Mouse (Mus musculus) embryo, embryonic 9.5 days (tissue): ENCODE results near the gene Cln6.
"Not testable (repeated sequence)": the region's sequence is repeated elsewhere in the genome, so short reads cannot be mapped to it uniquely, and the experiment has no call there.

Source experiments
- DNase-seq: peaks from one replicate; pipeline ENCODE4 v3.0.0-alpha.2; 2017; ENCODE audit errors: extremely low spot score

Cln6 gene

DNA sequence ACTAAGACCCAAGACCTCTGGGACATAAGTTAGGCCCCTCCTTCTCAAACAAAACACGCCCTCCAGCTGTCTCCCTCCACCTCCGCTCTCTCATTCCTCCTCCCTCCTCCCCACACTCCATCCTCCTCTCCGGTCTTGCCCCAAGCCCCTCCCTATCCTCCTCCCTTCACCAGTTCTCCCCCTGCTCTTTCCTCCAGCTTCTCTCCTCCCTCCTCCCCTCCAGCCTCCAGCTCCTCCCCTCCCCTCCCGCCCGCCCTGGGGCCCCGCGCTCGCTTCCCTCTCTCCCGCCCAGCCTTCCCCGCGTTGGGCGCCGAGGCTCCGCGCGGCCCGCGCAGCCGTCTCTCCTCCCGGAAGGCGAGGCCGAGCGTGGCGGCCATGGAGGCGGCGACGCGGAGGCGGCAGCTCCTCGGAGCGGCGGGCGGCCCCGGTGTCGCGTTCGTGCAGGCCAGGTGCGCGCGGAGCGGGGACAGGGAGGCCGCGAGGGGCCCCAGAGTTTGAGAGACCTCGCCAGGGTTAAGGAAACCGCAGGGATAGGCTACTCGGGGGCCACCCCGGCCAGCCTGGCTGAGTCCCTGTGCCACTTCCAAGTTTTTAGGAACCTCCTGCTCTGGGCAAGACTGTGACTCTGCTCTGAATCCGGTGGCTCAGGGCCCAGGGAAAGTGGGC is at the start of gene Cln6:
Cln6 (plus strand) TSS at position 280 of the 666 bp plus-strand sequence.
- DNase-seq, result peak; percentile 90

DNA sequence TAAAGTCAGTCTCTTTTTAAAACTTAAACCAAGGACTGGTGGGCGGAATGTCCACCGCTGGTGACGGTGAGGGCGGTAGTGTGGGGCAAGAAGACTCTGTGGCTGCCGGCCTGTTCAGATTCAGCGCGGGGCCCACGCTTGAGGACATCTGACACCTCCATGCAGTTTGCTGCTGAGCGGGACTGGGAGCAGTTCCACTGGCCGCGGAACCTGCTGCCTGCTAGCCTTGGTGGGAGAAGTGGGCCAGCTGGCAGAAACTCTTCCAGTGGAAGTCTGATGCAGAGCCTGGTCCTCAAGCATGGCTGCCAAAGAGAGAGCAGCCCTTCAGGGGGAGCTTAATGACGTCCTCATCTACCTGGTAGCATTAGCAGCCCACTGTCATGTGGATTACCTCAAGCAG is 48.7 kb upstream of the Cln6 start:
- no peak for DNase-seq

DNA sequence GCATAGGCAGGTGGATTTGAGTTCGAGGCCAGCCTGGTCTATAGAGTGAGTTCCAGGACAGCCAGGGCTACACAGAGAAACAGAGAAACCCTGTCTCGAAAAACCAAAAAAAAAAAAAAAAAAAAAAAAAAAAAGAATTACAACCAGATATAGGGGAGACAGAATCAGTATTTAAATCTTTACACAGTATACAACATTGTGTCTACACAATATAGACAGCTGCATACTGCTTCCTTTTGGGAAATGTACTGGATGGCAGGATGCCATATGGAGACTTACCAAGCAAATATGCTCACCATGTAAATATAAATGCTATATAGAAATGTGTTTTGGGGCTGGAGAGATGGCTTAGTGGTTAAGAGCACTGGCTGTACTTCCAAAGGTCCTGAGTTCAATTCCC is 39.4 kb upstream of the Cln6 start:
- not testable (repeated sequence) for DNase-seq

DNA sequence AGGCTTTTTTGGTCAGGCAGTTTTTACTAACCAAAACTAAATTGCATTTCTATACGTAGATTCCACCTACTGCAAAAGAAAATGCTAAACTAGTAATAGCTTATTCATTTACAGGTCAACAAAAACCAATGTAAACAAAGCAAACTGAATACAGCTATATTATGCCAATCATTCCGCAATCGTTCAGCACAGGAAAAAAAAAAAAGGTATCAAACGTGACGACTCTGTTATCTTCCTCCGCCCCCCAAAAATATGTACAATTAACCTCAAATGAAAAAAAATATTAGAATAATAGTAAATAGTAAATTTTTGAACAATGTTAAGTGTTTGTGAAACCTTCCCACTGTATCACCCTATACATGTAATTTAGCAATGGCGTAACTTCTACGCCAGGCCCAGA is 28.5 kb upstream of the Cln6 start:
- no peak for DNase-seq

DNA sequence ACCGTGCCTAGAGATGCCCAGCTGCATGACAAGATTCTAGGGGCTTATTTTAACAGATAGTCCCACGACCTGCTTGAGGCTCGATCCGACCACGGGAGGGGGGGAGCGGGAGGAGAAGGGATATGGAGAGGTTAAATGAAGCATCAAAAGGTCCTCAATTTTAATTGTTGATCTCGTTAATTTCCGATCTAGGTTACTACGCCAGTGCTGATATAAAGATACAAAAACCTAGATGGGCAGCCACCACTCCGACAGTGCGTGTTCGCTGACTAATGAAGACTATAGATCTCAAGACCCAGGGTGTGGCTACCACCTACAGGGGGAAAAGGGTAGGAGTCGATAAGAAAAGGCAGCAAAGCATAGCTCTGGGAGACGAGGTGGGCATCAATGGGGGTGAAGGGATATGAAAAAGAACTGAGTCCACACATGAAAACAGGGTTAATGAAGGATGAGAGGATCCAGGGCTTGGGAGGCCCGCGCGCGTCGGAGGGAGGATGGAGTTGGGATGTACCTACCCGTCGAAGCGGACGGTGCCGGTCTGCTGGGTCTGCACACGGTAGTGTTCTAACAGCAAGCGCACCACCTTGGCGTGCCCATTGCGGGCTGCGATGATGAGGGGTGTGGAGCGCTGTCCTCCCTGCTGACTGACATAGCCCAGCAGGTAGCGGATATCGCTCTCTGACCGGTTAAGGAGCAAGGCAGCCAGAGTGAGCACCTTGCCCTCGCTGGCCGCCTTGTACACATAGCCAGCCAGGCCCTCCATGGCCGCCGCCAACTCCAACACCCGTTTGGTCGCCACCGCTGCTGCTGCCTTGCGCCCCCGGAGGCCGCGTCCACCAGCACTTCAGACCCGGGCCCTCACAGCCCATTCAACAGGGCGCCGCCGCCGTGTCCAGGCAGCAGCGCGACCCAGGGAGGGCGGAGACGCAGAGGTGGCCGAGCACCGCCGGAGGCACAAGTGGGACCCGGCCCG is 27.8 kb upstream of the Cln6 start:
- DNase-seq, result peak; percentile 29

DNA sequence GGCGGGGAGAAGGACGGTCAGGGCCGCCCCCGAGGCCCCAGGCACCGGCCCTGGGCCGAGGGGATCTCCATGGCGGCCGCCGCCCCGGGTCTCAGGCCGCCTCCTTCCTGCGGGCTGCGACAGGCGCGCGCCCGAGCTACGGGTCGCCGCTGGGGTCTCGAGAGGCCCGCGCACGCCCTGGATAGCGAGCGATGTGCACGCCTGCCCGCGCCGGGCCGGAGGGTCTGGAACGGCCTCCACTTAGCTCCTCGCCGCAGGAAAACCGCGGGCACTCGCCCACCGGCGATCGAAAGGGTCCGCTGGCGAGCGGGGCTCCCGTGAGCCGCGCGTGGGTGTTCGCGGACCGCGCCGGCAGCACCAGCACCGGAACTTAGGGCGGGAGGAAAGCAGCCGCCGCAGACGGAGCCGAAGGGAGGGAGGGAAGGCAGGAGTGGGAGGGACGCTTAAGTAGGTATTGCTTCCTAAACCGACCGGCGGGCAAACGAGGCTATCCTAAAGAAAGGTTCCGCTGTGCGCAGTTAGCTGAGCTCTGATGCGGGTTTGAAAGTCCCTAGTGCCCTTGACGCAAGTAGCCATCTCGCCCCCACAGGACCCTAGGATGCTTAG is 27.0 kb upstream of the Cln6 start, which contains the start of gene Fem1b:
Fem1b (minus strand) TSS at position 419 of the 606 bp plus-strand sequence.
- DNase-seq, result peak; percentile 96

DNA sequence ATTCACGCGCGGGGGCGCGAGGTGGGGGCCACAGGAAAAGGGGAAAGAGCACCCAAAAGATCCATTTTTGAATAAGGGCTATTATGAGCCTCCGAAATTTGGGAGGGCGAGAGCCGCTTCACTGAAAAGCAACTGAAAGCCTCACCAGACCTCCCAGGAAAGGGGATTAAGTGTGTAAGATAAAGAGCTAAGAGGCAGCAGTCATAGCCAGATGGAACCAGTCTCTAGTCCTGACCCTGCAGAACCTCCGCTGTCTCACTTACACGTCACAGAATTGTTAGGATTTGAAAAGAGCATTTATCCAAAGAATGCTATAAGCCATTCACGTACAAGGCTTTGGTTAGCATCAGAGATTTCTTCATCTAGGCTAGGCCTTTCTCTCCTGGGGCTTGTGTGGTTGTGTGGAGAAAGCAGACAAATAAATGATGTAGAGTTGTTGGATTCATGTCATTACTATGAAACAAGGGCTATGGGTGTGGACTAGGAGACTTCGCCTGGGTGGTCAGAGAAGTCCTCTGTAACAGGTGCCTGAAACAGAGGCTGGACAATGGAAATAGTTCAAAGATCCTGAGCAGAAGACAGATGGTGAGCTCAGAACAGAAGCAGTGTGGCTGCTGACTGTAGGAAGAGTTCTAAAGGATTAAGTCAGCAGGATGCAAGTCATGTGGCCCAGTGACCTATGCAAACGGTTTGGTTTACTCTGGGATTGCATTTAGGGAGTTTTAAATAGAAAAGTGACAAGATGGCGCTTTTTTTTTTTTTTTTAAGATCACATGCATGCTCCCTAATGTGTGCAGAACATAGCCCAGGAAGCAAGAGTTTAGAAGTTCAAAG is 26.2 kb upstream of the Cln6 start:
- DNase-seq, result no peak

DNA sequence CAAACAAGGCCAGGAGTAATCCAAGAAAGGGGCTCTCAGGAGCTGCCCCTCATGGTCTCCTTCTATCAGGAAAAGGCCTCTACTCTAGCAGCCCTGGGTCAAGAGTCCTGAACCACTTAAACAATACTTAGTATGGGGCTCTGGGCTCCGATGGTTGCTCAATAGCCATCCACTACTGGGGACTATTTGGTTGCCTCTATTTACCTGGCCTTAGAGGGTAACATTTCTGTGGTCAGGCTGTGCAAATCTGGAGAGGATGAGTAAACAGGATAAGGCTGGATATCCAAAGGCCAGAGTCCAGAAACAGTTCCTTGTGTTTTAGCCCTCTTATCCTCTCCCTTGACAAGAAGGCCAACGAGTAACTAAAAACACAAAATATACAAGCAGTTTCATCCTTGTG is 23.8 kb upstream of the Cln6 start:
- no peak for DNase-seq

DNA sequence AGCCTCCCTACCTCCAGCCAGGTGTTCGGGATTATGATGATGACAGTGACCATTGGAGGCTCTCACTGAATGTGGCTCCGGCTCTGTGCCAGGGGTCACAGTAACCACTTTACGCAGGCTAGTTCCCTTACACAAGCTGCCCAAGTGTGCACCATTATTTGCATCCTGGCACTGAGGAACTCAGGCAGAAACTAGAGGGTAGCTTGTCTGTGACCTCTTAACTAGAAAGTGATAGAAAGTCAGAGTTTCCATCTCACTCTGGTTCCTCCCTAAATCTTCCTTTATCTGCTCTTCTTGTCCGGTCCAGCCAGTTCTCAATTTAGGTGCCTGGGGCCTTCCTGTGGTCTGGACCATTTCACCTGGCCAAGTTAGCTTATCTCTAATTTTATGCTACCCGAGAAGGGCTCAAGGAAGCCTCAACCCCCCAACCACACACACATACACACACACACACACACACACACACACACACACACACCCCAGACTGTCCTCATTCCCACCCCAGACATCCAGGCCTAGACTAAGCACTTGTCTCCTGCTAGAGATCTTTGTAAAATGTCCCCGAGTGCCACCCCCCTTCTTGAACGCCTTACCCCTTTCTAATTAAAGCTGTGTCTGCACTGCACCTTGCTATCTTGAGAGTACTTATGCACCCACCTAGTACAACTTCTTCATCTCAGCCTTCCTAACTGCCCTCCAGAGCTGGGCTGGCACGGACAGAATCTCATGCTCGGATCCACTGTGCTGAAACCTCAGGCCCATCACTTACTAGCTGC is 22.1 kb upstream of the Cln6 start:
- DNase-seq, result no peak

DNA sequence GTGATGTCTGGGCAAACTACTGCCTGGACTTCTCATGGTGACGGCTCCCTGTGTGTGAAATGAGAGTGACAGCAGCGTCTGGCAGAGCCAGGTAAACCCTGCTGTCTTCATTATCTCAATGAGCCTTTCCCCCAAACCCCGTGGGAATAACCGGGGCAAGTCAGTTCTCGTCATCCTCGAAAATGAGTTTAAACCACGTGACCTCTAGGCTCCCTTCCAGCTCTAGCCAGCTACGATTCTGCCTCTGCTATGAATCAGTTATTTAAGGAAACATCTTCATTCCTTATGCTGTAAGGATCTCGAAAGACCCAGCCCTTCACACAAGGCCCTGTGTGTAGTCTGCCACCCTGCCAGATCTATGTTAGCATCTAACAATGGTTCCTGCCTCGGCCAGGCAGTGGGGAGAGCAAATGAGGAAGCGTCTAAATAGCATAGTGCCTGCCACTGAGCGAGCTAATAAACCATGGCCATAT is 21.4 kb upstream of the Cln6 start:
- no peak for DNase-seq

DNA sequence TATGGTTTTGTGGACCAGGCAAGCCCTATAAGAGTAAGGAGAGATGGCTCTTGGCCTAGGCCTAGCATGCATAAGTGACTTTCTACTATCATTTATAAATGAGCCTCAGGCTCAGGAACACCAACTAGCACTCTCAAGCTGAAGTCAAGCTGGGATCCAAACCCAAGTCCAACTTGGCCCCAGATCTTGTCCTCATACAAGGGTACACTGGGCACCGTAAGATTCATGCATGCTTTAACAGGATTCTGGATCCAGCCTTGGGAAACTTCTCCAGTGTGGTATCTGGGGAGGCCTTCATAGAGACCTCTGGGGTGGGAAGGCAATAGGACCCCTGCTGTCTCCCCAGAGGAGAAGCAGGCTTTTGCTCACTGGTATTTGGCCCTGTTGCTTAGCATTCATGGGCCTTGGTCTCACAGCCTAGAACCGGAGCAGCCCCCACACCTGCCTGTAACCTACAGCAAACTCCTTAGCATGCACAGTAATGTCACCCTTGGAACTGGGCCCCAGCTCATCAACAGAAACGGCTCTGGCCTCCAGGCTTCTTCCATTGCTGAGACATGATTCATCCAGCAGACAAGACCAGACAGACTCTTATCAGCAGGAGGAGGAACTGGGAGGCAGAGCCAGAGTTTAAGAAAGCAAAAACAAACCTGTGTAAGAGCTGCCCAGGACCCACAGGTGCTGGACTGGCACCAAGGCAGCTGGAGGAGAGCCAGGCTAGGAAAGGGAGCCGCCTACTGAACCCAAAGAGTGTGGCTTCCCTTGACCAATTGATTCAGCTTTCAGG is 20.6 kb upstream of the Cln6 start:
- no peak for DNase-seq

DNA sequence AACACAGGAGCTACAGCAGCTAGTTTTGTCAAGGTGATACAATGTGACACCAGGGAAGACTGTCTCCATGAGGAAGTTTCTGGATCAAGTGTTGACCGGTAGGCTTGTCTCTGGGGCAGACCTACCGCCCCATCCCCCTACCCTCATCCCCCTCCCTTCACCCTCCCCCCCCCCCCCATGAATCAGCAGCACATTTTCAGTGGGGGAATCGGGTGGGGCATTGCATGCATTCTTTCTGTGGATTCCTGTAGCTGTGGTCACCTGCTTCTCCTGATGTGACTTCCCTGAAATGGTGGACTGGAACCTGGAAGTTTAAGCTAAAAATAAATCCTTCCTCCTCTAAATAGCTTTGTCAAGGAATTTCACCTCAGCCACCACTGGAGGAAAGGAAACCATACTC is 19.1 kb upstream of the Cln6 start:
- DNase-seq, result no peak

DNA sequence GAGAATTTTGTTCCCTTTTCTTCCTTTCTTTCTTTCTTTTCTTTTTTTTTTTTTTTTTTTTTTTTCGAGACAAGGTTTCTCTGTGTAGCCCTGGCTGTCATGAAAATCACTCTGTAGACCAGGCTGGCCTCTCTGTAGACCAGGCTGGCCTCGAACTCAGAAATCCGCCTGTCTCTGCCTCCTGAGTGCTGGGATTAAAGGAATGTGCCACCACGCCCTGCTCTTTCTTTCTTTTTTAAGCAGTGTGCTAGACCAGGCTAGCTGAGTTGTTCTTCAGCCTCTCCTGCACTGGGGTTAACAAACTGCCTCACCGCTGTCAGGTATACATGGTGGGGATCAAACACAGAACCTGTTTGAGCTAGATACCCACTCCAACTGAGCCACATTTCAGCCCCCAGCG is 18.7 kb upstream of the Cln6 start:
- not testable (repeated sequence) for DNase-seq

DNA sequence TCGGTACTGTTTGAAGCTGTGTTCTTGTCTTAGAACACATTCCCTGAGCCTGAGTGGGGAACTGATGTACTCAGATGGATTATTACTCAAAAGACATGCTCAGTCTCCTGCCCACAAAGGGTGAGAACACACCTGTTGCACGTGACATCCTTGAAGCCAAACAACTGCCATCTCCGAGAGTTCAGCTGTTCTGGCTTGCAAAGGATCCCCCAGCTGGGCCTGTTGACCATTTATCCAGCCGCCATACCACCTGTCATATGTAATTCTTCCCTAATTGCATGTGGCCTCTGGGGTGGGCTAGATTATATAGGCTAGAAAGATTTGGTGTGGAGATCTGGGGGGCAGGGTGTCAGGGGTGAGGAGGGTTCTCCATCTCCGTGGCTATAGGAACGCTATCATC is 17.8 kb upstream of the Cln6 start:
- no peak for DNase-seq

DNA sequence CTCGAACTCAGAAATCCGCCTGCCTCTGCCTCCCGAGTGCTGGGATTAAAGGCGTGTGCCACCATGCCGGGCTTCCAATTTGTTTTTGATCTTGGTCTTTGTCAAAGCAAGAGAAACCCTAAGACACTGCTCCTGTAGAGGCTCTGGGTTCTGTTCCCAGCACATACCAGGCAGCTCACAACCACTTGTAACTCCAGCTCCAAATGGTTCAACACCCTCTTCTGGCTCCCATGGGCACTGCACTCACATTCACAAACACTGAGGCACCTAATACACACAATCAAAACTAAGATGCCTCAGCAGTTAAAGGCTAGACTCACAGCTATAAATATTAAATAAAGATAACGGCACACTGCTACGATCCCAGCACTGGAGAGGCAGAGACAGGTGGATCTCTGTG is 16.8 kb upstream of the Cln6 start:
- no peak for DNase-seq

DNA sequence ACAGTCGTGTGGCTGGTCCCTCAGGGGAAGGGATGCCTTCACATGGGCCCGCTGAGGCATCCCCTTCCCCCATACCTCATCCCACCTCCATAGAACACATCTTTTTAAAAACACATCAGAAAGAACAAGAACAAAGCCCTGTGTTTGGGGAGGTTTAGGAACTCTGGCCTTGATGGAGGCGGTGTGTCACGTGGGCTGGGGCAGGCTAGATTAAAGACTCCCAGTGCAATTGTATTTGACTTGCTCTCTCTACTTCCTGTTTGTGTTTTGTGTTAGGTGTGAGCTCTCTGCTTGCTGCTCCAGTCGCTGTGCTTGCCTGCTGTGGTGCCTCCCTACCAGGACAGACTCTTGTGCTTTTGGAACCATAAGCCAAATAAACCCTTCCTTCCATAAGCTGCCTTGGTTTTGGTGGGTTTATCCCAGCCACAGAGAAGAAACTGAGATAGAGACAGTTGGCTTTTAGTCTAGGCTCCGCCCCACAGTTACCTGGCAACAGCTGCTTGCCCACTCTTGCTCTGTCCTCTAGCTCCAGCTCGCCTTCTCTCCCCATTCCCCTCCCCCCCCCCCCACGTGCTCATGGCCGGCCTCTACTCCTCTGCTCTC is 12.7 kb upstream of the Cln6 start:
- peak; percentile 64 for DNase-seq

DNA sequence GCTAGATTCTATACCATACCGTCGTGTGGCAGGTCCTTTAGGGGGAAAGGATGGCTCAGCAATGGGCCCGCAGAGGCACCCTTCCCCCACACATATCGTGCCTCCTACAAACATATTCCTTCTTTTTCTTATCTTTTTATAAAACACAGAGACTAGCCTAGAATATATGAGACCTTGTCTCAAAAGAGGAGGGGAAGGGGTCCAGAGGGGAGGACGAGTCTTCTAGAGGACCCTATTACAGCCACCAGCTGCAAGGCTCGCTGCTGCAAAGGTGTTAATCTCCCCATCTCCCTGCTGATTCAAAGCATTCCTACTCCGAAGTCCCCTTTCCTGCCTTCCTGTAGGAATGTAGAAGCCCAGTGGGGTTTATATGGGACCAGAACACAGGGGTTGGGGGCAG is 12.1 kb upstream of the Cln6 start:
- DNase-seq, result peak; percentile 54

DNA sequence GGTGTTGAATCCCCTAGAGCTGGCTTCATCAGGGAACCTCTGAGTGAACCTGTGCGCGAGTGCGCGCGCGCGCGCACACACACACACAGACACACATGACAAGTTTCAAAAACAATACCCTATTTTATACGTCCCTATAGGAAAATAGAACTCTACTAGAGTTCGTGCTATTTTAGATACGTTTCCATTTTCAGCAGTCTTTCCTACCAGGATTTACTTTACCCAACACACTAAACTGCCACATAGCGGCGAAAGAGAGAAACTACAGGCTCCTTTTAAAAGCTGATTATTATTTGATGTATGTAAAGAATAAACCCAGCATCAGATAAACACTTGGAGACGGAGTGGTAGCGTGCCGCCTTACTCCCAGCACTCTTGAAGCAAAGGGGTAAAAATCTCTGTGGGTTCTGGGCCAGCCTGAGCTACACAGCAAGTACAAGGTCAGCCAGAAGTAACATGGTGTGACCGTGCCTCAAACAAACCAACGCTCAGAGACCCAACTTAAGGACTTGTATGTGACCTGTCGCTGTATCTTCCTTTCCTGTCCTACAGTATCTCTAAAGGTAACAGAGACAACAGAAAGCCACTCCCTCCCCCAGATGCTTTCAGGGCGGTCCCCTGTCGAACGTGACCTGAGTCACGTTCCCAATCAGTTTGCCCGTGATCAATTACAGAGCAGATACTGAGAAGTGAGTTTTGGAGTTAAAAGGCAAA is 10.5 kb upstream of the Cln6 start:
- DNase-seq, result peak; percentile 58

DNA sequence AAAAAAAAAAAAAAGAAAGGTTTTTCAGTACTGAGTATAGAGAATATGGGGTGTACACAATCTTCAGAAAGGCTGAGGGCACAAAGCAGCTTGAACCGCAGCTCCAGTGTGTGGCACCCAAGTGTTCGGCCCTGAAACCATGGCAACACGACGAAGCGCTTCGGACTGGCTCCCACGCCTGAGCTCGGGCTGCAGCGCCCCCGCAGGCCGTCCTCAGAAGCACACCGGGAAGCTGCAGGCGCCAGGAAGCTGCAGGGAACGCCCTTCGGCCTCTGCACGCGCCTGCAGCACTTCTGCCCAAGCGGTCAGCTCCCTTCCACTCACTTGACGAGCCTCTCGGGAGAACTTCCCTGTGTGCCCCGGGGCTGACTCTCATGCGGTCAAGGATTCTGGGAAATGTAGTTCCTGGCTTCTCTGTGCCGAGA is 9.9 kb upstream of the Cln6 start:
- DNase-seq, result peak; percentile 99
